Mouse (Mus musculus): ENCODE results near the gene Snx15. TPM values are rescaled to one million over a fixed set of nuclear protein-coding genes. Genes with fewer than 3 reads are reported as not detected.

The Snx15 gene
- total RNA-seq, 2 experiments from 2014 or later: 14.2 to 18.2 TPM

GRCm38 (mm10) chr19:6123330-6123729 is 4.8 kb downstream of the Snx15 start:
- no peak for ATAC-seq (replicated peaks; ENCODE audit: poor library complexity)

GRCm38 (mm10) chr19:6121761-6122160 is 6.3 kb downstream of the Snx15 start:
- ATAC-seq (replicated peaks; ENCODE audit: poor library complexity): no peak

GRCm38 (mm10) chr19:6118677-6119185 is 9.4 kb downstream of the Snx15 start:
- no peak for ATAC-seq (replicated peaks; ENCODE audit: poor library complexity)

- peak; percentile 91 for ATAC-seq (replicated peaks; ENCODE audit: poor library complexity)
These were observed 10.0 kb downstream of the Snx15 start, which contains the start of gene Sac3d1 for GRCm38 (mm10) chr19:6117986-6118676. Gene Sac3d1, minus strand, starts transcription at chr19:6118650.

- ATAC-seq (replicated peaks; ENCODE audit: poor library complexity): no peak
These were observed 10.6 kb downstream of the Snx15 start for GRCm38 (mm10) chr19:6117346-6117985.

GRCm38 (mm10) chr19:6116113-6116850 is 11.8 kb downstream of the Snx15 start:
- ATAC-seq (replicated peaks; ENCODE audit: poor library complexity): no peak

- ATAC-seq (replicated peaks; ENCODE audit: poor library complexity): no peak
These were observed 15.0 kb downstream of the Snx15 start for GRCm38 (mm10) chr19:6113116-6113515.

- ATAC-seq (replicated peaks; ENCODE audit: poor library complexity): no peak
These were observed 22.5 kb downstream of the Snx15 start, which contains the start of gene Naaladl1 for GRCm38 (mm10) chr19:6105586-6105985. Gene Naaladl1, plus strand, starts transcription at chr19:6105782.

GRCm38 (mm10) chr19:6104476-6104875 is 23.6 kb downstream of the Snx15 start:
- ATAC-seq (replicated peaks; ENCODE audit: poor library complexity): peak; percentile 26; the same call in 1 of the 2 replicates

GRCm38 (mm10) chr19:6102169-6102853 is 25.8 kb downstream of the Snx15 start:
- peak; percentile 72 for ATAC-seq (replicated peaks; ENCODE audit: poor library complexity)

GRCm38 (mm10) chr19:6101186-6101585 is 26.9 kb downstream of the Snx15 start:
- no peak for ATAC-seq (replicated peaks; ENCODE audit: poor library complexity)

GRCm38 (mm10) chr19:6097847-6098246 is 30.3 kb downstream of the Snx15 start:
- ATAC-seq (replicated peaks; ENCODE audit: poor library complexity): 0 out of 2 replicates have a peak, but pooled peaks have one; percentile 14

- no peak for ATAC-seq (replicated peaks; ENCODE audit: poor library complexity)
These were observed 34.0 kb downstream of the Snx15 start, which contains the start of gene AC131692.1 for GRCm38 (mm10) chr19:6094119-6094518. Gene AC131692.1, plus strand, starts transcription at chr19:6094419.

- no peak for ATAC-seq (replicated peaks; ENCODE audit: poor library complexity)
These were observed 39.3 kb downstream of the Snx15 start for GRCm38 (mm10) chr19:6088841-6089240.

GRCm38 (mm10) chr19:6085417-6085879 is 42.7 kb downstream of the Snx15 start:
- ATAC-seq (replicated peaks; ENCODE audit: poor library complexity): peak; percentile 82

GRCm38 (mm10) chr19:6084478-6085248 is 43.4 kb downstream of the Snx15 start, which contains the start of the genes Zfpl1 and Cdca5:
Gene Zfpl1, minus strand, starts transcription at chr19:6084956.
Gene Cdca5, plus strand, starts transcription at chr19:6084983.
- ATAC-seq (replicated peaks; ENCODE audit: poor library complexity): peak; percentile 95

- ATAC-seq (replicated peaks; ENCODE audit: poor library complexity): no peak
These were observed 45.9 kb downstream of the Snx15 start, which contains the start of gene Gm28374 for GRCm38 (mm10) chr19:6082156-6082555. Gene Gm28374, minus strand, starts transcription at chr19:6082256.

- ATAC-seq (replicated peaks; ENCODE audit: poor library complexity): no peak
These were observed 48.1 kb downstream of the Snx15 start, which contains the start of gene Tmem262 for GRCm38 (mm10) chr19:6079983-6080480. Gene Tmem262, plus strand, starts transcription at chr19:6080033.

All from megakaryocyte progenitor cell, adult 5-6 weeks (primary cell).